Mouse (Mus musculus): ENCODE data around the gene Ctnnb1. TPM values are rescaled to one million over a fixed set of nuclear protein-coding genes. Genes with fewer than 3 reads are reported as not detected.

The Ctnnb1 gene
- polyA plus RNA-seq, 1 experiment from 2014 or later: 847 TPM

Small RNAs within 50 kb of the gene (microRNA-seq; reads per million reads assigned to microRNA genes)
- gene Mir7090: 0.70 reads per million

All from midbrain, embryonic 12.5 days (tissue).